Mouse (Mus musculus): ENCODE measurements around the gene Ilk. TPM values are rescaled to one million over a fixed set of nuclear protein-coding genes. Genes with fewer than 3 reads are reported as not detected.
A peak's percentile ranks its signal among the peaks of the same experiment; 100 is the strongest.

Gene Ilk
- total and polyA plus RNA-seq, 3 experiments: 32.4 to 51.1 (median 42.6) TPM

DNA sequence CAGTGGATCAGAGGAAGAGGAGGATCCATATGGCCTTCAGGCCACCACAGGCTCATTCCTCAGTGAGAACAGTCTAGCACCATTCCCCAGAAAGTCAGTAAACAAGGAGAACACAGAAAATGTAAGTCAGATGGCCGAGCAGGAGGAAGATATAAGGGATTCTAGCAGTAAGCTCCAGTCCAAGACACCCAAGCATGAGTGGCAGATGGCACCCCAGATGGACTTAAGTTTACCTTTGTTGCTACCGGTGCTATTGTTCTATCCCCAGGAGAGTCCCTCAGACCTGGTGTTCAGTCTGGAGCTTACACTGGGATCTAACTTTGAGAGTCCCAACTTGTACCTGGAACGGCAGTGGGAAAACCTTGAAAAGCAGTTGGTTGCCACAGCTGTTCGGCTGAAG is 32.6 kb upstream of the Ilk start:
- H3K79me2 ChIP-seq (replicated peaks; ENCODE audit: control insufficient read depth, extremely low read depth, insufficient read depth, poor library complexity, severe bottlenecking): no peaks in the 10 kb centered on the region
- dilution Hi-C loops (cut with MboI; ENCODE audit: extremely low pct_ligation_motif_present, extremely low pct_unique_long_range_greater_than_20kb, low sequenced_read_pairs): no loop called here

GRCm38 (mm10) chr7:105708733-105709132 is 27.7 kb upstream of the Ilk start:
- no peak overlapping the region for H3K4me3 ChIP-seq (replicated peaks in 1 of 3; ENCODE audit: low read depth in 2 of 3, low read length in 2 of 3, poor library complexity in 1 of 3)
- H3K27me3 ChIP-seq (replicated peaks): no peaks in the 10 kb centered on the region
- no peaks in the 10 kb centered on the region for H3K9me3 ChIP-seq (replicated peaks; ENCODE audit: low read length)
- no peak for DNase-seq (ENCODE audit: extremely low read depth)
- no peaks in the 10 kb centered on the region for H3K4me1 ChIP-seq (ENCODE audit: control insufficient read depth in 1 of 2, insufficient read depth in 2 of 2)
- no peaks in the 10 kb centered on the region for H3K36me3 ChIP-seq (replicated peaks in 1 of 2; ENCODE audit: control insufficient read depth in 1 of 2, insufficient read depth in 1 of 2, low read length in 1 of 2)
- H3K9ac ChIP-seq (ENCODE audit: insufficient read depth, low read depth): no peak overlapping the region
- no peak overlapping the region for H3K27ac ChIP-seq (ENCODE audit: insufficient read depth, low read depth)
- no peak for TF ChIP-seq NRF1 (IDR thresholded peaks at IDR 0.05; ENCODE audit: low read depth, low read length)
- no peak for TF ChIP-seq RAD21 (IDR thresholded peaks at IDR 0.05; ENCODE audit: low read depth, low read length)
- no peak for TF ChIP-seq NELFE (IDR thresholded peaks at IDR 0.05; ENCODE audit: low read depth, low read length)
- no peak for TF ChIP-seq SIN3A (IDR thresholded peaks at IDR 0.05; ENCODE audit: low read length)
- TF ChIP-seq HCFC1 (IDR thresholded peaks at IDR 0.05; ENCODE audit: low read depth, low read length): no peak
- no peak for TF ChIP-seq PAX5 (IDR thresholded peaks at IDR 0.05; ENCODE audit: low read length)
- no peak for TF ChIP-seq E2F4 (IDR thresholded peaks at IDR 0.05; ENCODE audit: insufficient replicate concordance, low read depth, low read length)
- no peak for TF ChIP-seq MXI1 (IDR thresholded peaks at IDR 0.05; ENCODE audit: low read depth, low read length)
- TF ChIP-seq POLR2AphosphoS2 (IDR thresholded peaks at IDR 0.05; ENCODE audit: low read depth, low read length): no peak
- dilution Hi-C loops (cut with MboI; ENCODE audit: extremely low pct_ligation_motif_present, extremely low pct_unique_long_range_greater_than_20kb, low sequenced_read_pairs): no loop called here
- H3K4me2 ChIP-seq (ENCODE audit: insufficient read depth, low read depth, poor library complexity, severe bottlenecking): no peak overlapping the region
- H3K79me2 ChIP-seq (replicated peaks; ENCODE audit: control insufficient read depth, extremely low read depth, insufficient read depth, poor library complexity, severe bottlenecking): no peaks in the 10 kb centered on the region
- in situ Hi-C loops (cut with MboI; ENCODE audit: low pct_ligation_motif_present, low pct_unique_long_range_greater_than_20kb, low sequenced_read_pairs): no loop called here

More for the DNA sequence above, 32.6 kb upstream of the Ilk start:
- no peaks in the 10 kb centered on the region for H3K36me3 ChIP-seq (replicated peaks in 1 of 2; ENCODE audit: control insufficient read depth in 1 of 2, insufficient read depth in 1 of 2, low read length in 1 of 2)
- H3K27ac ChIP-seq (ENCODE audit: insufficient read depth, low read depth): no peak overlapping the region
- no peak for TF ChIP-seq KAT2A (IDR thresholded peaks at IDR 0.05; ENCODE audit: insufficient replicate concordance, low read length)
- TF ChIP-seq JUND (conservative IDR thresholded peaks at IDR 0.05; ENCODE audit: low read depth, low read length): no peak
- H3K4me2 ChIP-seq (ENCODE audit: insufficient read depth, low read depth, poor library complexity, severe bottlenecking): no peak overlapping the region
- no peaks in the 10 kb centered on the region for H3K9me3 ChIP-seq (replicated peaks; ENCODE audit: low read length)
- H3K9ac ChIP-seq (ENCODE audit: insufficient read depth, low read depth): no peak overlapping the region
- no peaks in the 10 kb centered on the region for H3K27me3 ChIP-seq (replicated peaks)
- no peak overlapping the region for H3K4me3 ChIP-seq (replicated peaks in 1 of 3; ENCODE audit: low read depth in 2 of 3, low read length in 2 of 3, poor library complexity in 1 of 3)
- H3K4me1 ChIP-seq (ENCODE audit: control insufficient read depth in 1 of 2, insufficient read depth in 2 of 2): no peaks in the 10 kb centered on the region
- in situ Hi-C loops (cut with MboI; ENCODE audit: low pct_ligation_motif_present, low pct_unique_long_range_greater_than_20kb, low sequenced_read_pairs): no loop called here
- DNase-seq (ENCODE audit: extremely low read depth): no peak

DNA sequence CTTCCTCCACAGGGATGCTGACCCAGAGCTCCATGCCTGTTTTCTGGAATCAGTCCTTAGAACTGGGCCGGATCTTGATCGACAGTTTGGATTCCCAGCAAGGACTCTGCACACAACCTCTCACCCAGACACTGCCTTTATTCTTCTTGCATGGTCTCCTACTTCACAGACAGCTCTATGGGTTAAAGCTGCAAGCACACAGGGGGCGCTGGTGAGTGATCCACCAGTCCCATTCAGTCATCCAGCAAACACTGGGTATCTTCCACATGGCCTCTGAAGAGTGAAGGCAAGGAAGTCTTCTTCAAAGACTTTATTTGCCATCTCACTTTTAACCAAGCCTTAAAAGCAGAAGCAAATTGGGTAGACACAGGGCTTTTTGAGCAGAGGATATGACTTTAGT is 21.0 kb upstream of the Ilk start:
- Histone ChIP-seq H3K4me1 (ENCODE audit: control insufficient read depth in 1 of 2, insufficient read depth in 2 of 2) (no peaks in the 10 kb centered on the region), H3K27me3 (replicated peaks) (no peaks in the 10 kb centered on the region), H3K79me2 (replicated peaks; ENCODE audit: control insufficient read depth, extremely low read depth, insufficient read depth, poor library complexity, severe bottlenecking) (no peaks in the 10 kb centered on the region), H3K9me3 (replicated peaks; ENCODE audit: low read length) (no peaks in the 10 kb centered on the region), H3K27ac (ENCODE audit: insufficient read depth, low read depth) (no peak overlapping the region), H3K4me2 (ENCODE audit: insufficient read depth, low read depth, poor library complexity, severe bottlenecking) (no peak overlapping the region), H3K9ac (ENCODE audit: insufficient read depth, low read depth) (no peak overlapping the region), H3K36me3 (replicated peaks in 1 of 2; ENCODE audit: control insufficient read depth in 1 of 2, insufficient read depth in 1 of 2, low read length in 1 of 2) (peaks cover 0 to 10% of the 10 kb centered on the region in 2 experiments), H3K4me3 (replicated peaks in 1 of 3; ENCODE audit: low read depth in 2 of 3, low read length in 2 of 3, poor library complexity in 1 of 3) (no peak overlapping the region)
- in situ Hi-C loops (cut with MboI; ENCODE audit: low pct_ligation_motif_present, low pct_unique_long_range_greater_than_20kb, low sequenced_read_pairs): no loop called here
- peak; percentile 23 for DNase-seq (ENCODE audit: extremely low read depth)
- dilution Hi-C loops (cut with MboI; ENCODE audit: extremely low pct_ligation_motif_present, extremely low pct_unique_long_range_greater_than_20kb, low sequenced_read_pairs): no loop called here
- TF ChIP-seq SMC3 (IDR thresholded peaks at IDR 0.05; ENCODE audit: low read depth, low read length) (0 out of 2 replicates have a peak, but pooled peaks have one; percentile 2), IRF4 (IDR thresholded peaks at IDR 0.05; ENCODE audit: low read depth, low read length) (no peak), TBP (conservative IDR thresholded peaks at IDR 0.05; ENCODE audit: low read depth, low read length) (no peak), POLR2AphosphoS2 (IDR thresholded peaks at IDR 0.05; ENCODE audit: low read depth, low read length) (no peak), JUN (IDR thresholded peaks at IDR 0.05; ENCODE audit: insufficient read depth, low read depth, low read length) (no peak), ZC3H11A (IDR thresholded peaks at IDR 0.05; ENCODE audit: low read depth, low read length) (no peak), RCOR1 (conservative IDR thresholded peaks at IDR 0.05; ENCODE audit: low read depth, low read length) (no peak), EP300 (IDR thresholded peaks at IDR 0.05; ENCODE audit: low read length) (no peak), ELF1 (IDR thresholded peaks at IDR 0.05; ENCODE audit: low read depth, low read length) (no peak), HCFC1 (IDR thresholded peaks at IDR 0.05; ENCODE audit: low read depth, low read length) (no peak), ZKSCAN1 (IDR thresholded peaks at IDR 0.05; ENCODE audit: borderline replicate concordance, low read depth, low read length) (no peak), MXI1 (IDR thresholded peaks at IDR 0.05; ENCODE audit: low read depth, low read length) (no peak), CHD1 (IDR thresholded peaks at IDR 0.05; ENCODE audit: low read depth, low read length) (no peak), CHD2 (IDR thresholded peaks at IDR 0.05; ENCODE audit: low read length) (no peak), UBTF (IDR thresholded peaks at IDR 0.05; ENCODE audit: low read depth, low read length) (no peak), NELFE (IDR thresholded peaks at IDR 0.05; ENCODE audit: low read depth, low read length) (no peak), MAX (IDR thresholded peaks at IDR 0.05; ENCODE audit: low read length) (no peak), E2F4 (IDR thresholded peaks at IDR 0.05; ENCODE audit: insufficient replicate concordance, low read depth, low read length) (no peak), CTCF (conservative IDR thresholded peaks at IDR 0.05 in 1 of 2, IDR thresholded peaks at IDR 0.05 in 1 of 2; ENCODE audit: low read depth in 2 of 2, low read length in 2 of 2) (peak; percentile 31 to 56; a peak in 2 of 4 replicates), RAD21 (IDR thresholded peaks at IDR 0.05; ENCODE audit: low read depth, low read length) (peak; percentile 10), GABPA (IDR thresholded peaks at IDR 0.05; ENCODE audit: insufficient replicate concordance, low read depth, low read length) (no peak)

Measured in CH12.LX (cell line).